Mouse (Mus musculus): Measurements from ENCODE around the gene Trappc13.

GRCm38 (mm10) chr13:104108651-104109287 is 69.5 kb downstream of the Trappc13 start:
- TF ChIP-seq POLR2A (IDR thresholded peaks at IDR 0.05; ENCODE audit: low read depth, low read length) (no peak), CTCF (conservative IDR thresholded peaks at IDR 0.05; ENCODE audit: insufficient read depth, insufficient read length, low read depth, low read length) (no peak)

All from kidney, adult 2 months (tissue).